In genomic region chr17:47009898-47010721, GRCm38 (mm10) we compare ENCODE assay signal across 7 mouse cellular contexts. TPM values are rescaled to one million over a fixed set of nuclear protein-coding genes. Genes with fewer than 3 reads are reported as not detected.
DNase-seq lines count a peak whose midpoint lies in the region; ATAC-seq lines count a peak whose summit lies in the region.

Gene Ubr2 (minus strand): TSS chr17:47010556.

- H3K27me3 ChIP-seq in embryonic facial prominence, embryonic 12.5 days, result no peaks in the 10 kb centered on the region
- no peaks in the 10 kb centered on the region for H3K27me3 ChIP-seq in limb, embryonic 11.5 days (ENCODE audit: control insufficient read depth, insufficient read depth, low read length)
- H3K27me3 ChIP-seq in midbrain, embryonic 14.5 days (ENCODE audit: control insufficient read depth, insufficient read depth, low read length), result no peaks in the 10 kb centered on the region

- peak; percentile 96 for ATAC-seq in embryonic facial prominence, embryonic 12.5 days (ENCODE audit: insufficient number of reproducible peaks, insufficient read depth, low FRiP score, low TSS enrichment)
- peak; percentile 92 for ATAC-seq in limb, embryonic 11.5 days (ENCODE audit: insufficient number of reproducible peaks, low FRiP score, low TSS enrichment, low read depth)
- ATAC-seq in midbrain, embryonic 14.5 days (ENCODE audit: low FRiP score, low TSS enrichment), result peak; percentile 93

- peaks cover 13% of the 10 kb centered on the region for H3K4me1 ChIP-seq in embryonic facial prominence, embryonic 12.5 days
- H3K4me1 ChIP-seq in limb, embryonic 11.5 days (ENCODE audit: control insufficient read depth, insufficient read depth, low read length), result peaks cover 7% of the 10 kb centered on the region; the same call in 1 of the 2 replicates
- H3K4me1 ChIP-seq in midbrain, embryonic 14.5 days (ENCODE audit: control insufficient read depth, insufficient read depth, low read length), result peaks cover 15% of the 10 kb centered on the region

- WGBS in embryonic facial prominence, embryonic 12.5 days, result under 1% methylated on average over 77 of the region's 77 CpGs
- WGBS in limb, embryonic 11.5 days, result under 1% methylated on average over 75 of the region's 77 CpGs
- WGBS in midbrain, embryonic 14.5 days, result under 1% methylated on average over 77 of the region's 77 CpGs

- peak within 1 kb of the TSS; percentile 93 for H3K27ac ChIP-seq in embryonic facial prominence, embryonic 12.5 days
- peak within 1 kb of the TSS; percentile 63 for H3K27ac ChIP-seq in limb, embryonic 11.5 days (replicated peaks; ENCODE audit: low read depth, low read length)
- H3K27ac ChIP-seq in midbrain, embryonic 14.5 days (replicated peaks; ENCODE audit: low read depth, low read length), result peak within 1 kb of the TSS; percentile 88

- no peaks in the 10 kb centered on the region for H3K36me3 ChIP-seq in embryonic facial prominence, embryonic 12.5 days
- 0 out of 2 replicates have a peak, but pooled peaks cover 3% of the 10 kb centered on the region for H3K36me3 ChIP-seq in limb, embryonic 11.5 days (ENCODE audit: control insufficient read depth, insufficient read depth, low read length)
- peaks cover 10% of the 10 kb centered on the region; the same call in 1 of the 2 replicates for H3K36me3 ChIP-seq in midbrain, embryonic 14.5 days (ENCODE audit: control insufficient read depth, insufficient read depth, low read length)

- peak within 1 kb of the TSS; percentile 88 for H3K9ac ChIP-seq in embryonic facial prominence, embryonic 12.5 days
- H3K9ac ChIP-seq in limb, embryonic 11.5 days (ENCODE audit: low read length), result peak within 1 kb of the TSS; percentile 85
- peak within 1 kb of the TSS; percentile 92 for H3K9ac ChIP-seq in midbrain, embryonic 14.5 days (replicated peaks; ENCODE audit: low read length)

- H3K4me2 ChIP-seq in embryonic facial prominence, embryonic 12.5 days (replicated peaks), result peak within 1 kb of the TSS; percentile 60
- H3K4me2 ChIP-seq in limb, embryonic 11.5 days (ENCODE audit: low read depth, severe bottlenecking), result peak within 1 kb of the TSS; percentile 73
- peak within 1 kb of the TSS; percentile 83 for H3K4me2 ChIP-seq in midbrain, embryonic 14.5 days (ENCODE audit: low read length)

- no peaks in the 10 kb centered on the region for H3K9me3 ChIP-seq in embryonic facial prominence, embryonic 12.5 days
- H3K9me3 ChIP-seq in limb, embryonic 11.5 days (ENCODE audit: control insufficient read depth, low read length), result no peaks in the 10 kb centered on the region
- H3K9me3 ChIP-seq in midbrain, embryonic 14.5 days (ENCODE audit: control insufficient read depth, low read length), result no peaks in the 10 kb centered on the region

- peak within 1 kb of the TSS; percentile 96 for H3K4me3 ChIP-seq in embryonic facial prominence, embryonic 12.5 days
- peak within 1 kb of the TSS; percentile 85 for H3K4me3 ChIP-seq in limb, embryonic 11.5 days (ENCODE audit: low read depth, low read length)
- peak within 1 kb of the TSS; percentile 91 for H3K4me3 ChIP-seq in midbrain, embryonic 14.5 days (replicated peaks; ENCODE audit: low read depth, low read length)

- peak; percentile 92 for DNase-seq in adrenal gland, postnatal 25 days
- peak; percentile 100 for DNase-seq in heart, adult 11 months
- DNase-seq in kidney, adult 18-20 months, result peak; percentile 93
- DNase-seq in limb, embryonic 11.5 days (ENCODE audit: low spot score), result peak; percentile 92
- DNase-seq in midbrain, embryonic 14.5 days, result peak; percentile 96
- DNase-seq in spleen, adult 18-20 months, result peak; percentile 81 to 83

RNA-seq across cellular contexts. Expression of gene Ubr2, which starts in this region (rescaled TPM):
- 92.6 and 99.3 TPM in 2 replicates for total RNA-seq in adrenal gland, postnatal 25 days (2021)
- 21.1 and 22.8 TPM in 2 replicates for polyA plus RNA-seq in embryonic facial prominence, embryonic 12.5 days (2016; fragmentation: Nextera tagmentation; extraction: Ambion mirVana)
- 19.2 and 20.2 TPM in 2 replicates for polyA plus RNA-seq in limb, embryonic 11.5 days (2014; fragmentation: Nextera tagmentation; extraction: Ambion mirVana)
- polyA plus RNA-seq in midbrain, embryonic 14.5 days (2014; fragmentation: Nextera tagmentation; extraction: Ambion mirVana), result 19.7 and 24.1 TPM in 2 replicates

Comparison
In these comparisons a context has a peak if more than half of its experiments do, and no peak if none do; other contexts are left out.
1. Peak in every context shown above with its lines: DNase-seq, ATAC-seq, H3K4me3 ChIP-seq and H3K27ac ChIP-seq.